Mouse (Mus musculus) liver, adult (tissue): ENCODE results near the gene Capn5.

Experiments
- GATA4 ChIP-seq: IDR thresholded peaks from 2 replicates; pipeline ENCODE4 v1.6.1; 2014; ENCODE audit warnings: mild to moderate bottlenecking, low read length; ENCODE audit not compliant: insufficient replicate concordance

Capn5 gene

DNA sequence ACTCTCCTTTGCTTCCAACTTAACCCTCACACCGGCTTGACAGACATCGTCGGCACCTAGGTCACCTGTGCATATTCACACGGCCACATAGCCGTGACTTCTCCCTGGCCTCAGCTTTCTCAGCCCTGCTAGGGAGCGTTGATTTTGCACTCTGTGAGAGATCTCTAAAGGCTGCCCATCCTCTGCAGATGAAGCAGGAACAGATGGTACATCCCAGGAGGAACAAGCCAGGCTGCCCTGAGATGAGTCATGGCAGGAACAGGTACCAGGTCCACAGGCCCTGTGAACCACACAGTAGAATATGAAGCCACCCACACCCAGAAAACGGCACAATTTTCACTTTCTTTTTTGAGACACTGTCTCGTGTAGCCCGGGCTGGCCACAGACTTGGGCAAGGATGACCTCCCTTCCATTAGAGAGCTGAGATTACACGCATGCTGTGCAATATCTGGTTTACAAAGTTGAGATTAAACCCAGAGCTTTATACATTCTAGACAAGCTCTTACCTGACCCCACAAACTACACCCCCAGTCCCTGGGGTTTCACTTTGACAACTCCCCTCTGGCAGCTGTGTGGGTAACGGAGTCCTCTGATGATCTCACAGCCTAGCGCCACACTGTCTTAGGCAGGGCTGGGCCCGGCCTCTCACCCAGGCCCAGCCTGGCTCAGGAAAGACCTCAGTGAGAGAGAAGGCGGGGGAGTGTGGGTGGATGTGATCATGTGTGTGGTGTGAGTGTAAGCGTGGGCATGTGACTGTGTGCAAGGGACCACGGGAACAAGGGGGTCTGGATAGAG lies 69.2 kb downstream of the Capn5 start:
- TF ChIP-seq GATA4: no peak

DNA sequence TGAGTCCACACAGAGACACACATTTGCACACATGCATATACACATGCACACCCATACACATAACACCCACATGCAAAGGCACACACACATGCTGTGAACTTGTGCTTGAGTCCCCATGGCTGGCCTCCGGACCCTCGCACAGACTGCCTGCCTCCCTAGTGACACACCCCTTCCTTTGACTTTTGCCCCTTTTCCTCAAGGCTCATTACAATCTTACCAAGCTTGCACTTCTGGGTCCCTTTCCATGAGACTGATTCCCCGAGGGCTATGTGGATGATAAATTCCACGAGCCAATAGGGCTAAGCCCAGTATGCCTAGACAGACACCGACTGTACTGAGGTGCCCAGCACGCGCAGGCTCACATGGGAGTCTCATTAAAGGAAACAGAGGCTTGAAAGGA lies 71.8 kb downstream of the Capn5 start:
- no peak for TF ChIP-seq GATA4

DNA sequence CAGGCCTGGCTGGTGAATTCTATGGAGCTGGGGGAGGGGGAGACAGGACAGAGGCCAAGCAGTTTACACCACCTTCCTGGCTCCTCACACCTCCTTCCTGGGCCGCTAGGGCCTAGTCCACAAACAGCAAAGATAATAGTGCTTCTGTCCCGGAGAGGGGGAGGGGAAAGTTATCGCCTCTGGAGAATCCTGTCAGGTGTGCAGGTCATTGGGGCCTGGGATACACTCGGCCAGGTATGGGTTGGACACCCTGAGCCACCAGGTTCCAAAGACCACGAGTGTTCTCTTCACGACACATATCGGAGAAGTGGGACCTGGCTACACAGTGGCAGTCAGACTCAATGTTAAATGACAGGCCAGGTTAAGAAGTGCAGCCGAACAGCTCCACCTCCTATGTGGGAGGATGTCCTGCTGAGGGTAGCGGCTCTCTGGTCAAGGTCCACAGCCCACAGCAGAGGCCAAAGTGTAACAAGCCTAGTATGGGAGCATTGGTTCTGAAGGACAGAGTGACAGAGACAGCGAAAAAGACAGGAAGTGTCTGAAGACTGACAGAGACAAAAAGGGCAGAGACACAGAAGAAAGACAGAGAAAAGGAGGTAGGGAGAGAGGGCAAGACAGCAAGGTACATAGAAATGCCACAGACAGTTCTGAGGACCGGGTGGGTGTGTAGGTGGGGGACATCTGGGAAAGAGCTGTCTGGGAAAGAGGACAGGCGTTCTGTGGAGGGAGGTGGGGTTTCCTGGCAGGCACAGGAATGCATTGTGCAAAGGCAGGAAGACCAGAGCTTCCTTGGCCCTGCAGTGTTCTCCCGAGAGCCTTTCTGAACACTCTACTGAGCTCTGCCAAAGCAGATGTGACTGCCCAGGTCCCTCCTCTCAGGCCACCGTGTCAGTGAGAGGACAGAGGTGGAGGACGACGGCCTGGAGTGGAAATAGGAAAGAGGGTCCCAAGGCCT lies 73.3 kb downstream of the Capn5 start:
- no peak for TF ChIP-seq GATA4

DNA sequence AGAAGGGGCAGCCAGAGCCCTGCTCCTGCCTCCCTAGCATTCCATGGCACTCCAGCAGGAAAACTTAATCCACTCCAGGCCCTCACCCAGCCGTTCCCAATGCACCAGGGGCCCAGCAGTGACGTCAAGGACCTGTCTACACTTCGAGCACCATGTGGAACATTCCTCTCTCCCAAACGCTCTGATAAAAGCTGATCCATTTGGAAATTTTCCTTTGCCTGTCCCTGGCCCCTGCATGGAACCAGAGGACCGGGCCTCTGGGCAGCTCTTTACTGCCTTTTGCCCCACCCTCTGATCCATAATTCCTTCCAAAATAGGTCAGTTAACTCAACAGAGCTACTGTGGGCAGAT lies 74.2 kb downstream of the Capn5 start:
- TF ChIP-seq GATA4: no peak

DNA sequence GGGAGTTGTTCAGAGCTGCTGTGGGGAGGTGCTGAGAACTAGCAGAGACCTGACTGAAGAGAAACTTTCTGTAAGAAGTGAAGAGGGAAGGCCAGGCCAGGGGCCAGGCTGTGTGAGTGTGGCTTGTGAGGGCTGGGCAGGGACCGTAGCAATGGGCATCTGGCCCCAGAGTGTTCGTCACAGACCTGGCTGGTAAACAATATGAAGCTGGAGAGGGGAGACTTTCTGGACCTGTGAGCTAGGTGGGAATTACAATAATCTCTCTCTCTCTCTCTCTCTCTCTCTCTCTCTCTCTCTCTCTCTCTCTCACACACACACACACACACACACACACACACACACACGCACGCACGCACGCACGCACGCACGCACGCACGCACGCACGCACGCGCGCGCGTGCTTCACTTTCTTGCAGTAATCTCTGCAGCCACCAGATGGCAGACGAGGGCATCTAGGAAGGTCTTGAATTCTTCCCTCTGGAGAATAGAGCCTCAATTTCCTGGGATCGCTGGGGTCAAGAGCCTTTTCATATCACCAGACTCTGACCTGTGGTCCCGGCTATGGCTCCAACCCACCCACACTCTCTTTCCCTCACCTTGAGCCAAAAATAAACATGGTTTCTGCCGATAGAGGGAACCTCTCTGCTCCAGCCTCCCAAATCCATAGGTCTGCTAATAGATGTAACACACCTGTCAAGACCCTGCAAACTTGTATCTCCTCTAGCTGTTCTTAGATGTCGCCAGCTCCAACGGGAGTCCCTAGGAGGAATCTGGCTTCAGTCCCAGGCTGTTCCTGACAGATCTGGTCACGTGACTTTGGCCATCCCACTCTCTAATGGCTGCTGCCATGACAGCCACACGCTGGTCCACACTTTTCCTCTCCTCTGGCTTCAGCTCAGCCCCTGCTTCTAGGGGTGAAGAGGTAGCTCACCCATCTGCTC lies 74.8 kb downstream of the Capn5 start:
- no peak for TF ChIP-seq GATA4

DNA sequence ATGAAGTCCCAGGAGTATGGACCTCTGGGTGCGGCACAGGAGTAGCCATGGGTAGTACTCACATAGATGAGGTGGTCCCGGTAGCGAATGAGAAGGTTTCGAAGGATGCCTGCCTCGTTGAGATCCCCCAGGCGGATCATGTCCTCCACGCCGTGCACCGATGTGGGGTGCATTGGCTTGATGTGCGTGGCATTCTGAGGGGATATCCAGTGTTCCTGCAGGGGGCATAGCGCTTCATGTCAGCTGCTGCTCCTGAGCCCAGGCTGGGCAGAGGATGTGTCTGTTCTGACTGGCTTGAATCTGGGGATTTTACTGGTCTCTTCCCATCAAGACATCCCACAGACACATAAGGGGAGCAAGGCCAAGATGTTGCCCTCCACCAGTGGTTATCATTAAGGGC lies 75.6 kb downstream of the Capn5 start:
- TF ChIP-seq GATA4: no peak

DNA sequence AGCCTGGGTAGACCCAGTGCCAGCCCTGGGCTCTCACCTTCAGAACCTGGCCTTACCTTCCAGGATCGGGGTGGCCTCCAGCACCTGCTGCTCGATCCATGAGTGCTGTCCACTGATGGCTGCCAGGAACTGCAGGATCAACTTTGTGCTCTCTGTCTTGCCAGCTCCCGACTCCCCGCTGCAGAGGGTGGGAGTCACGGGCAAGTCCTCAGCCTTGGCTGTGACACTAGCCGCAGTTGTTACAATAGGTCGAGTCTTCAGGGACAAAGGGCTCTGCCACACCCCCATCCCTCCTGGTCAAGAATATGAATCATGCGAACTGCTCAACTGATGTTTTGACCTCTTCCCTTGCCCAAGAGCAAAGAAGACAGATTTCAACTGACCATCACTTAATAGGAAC lies 80.5 kb downstream of the Capn5 start:
- no peak for TF ChIP-seq GATA4

DNA sequence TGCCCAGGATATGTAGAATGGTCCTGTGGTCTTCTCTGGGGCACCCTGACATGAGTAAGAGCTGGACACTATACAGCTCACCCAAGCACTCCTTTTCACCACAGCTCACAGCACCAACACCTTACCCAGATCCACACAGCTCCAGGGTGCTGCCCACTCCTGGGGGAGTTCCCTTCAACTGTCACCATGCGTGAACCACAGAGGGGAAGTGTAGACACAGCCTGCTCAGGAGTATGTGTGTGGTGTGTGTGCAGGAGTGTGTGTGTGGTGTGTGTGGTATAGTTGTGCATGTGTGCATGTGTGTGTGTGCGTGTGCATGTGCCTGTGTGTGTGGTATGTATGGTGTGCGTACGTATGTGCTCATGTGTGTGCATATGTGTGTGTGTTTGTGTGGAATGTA lies 82.2 kb downstream of the Capn5 start:
- no peak for TF ChIP-seq GATA4

DNA sequence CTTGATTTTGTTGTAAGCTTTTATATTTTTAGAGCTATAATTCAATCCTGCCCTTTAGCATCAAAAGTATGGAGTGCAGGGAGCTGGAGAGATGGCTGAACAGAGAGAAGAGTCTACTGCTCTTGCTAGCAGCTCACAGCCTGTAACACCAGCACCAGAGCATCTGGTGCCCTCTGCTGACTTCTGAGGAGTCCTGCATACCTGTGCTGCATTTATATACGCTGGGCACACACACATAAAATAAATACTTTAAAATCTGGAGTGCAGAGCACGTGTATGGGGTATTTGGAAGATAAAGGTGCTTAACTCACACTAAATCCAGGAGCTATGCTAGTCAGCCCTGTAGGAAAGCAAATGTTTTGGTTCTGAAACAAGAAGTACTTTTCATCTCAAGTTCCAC lies 91.7 kb downstream of the Capn5 start:
- TF ChIP-seq GATA4: no peak

DNA sequence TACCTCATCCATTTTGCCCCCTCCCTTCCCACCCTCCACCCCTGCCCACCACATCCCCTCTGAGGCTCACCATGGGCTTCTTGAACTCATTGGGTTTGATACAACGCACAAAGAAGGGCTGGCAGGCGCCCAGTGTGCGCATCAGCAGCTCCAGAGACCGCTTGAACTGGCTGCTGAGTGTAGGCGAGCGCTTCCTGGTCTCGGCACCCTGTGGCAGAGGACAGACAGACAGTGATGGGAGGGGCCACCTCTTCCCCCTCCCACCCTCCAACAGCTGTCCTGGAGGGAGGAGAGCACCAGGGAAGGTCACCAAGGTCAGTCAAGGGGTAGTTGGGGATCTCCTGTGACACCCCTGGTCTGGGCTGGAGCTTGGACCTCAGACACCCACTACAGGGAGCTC lies 92.8 kb downstream of the Capn5 start:
- TF ChIP-seq GATA4: no peak

DNA sequence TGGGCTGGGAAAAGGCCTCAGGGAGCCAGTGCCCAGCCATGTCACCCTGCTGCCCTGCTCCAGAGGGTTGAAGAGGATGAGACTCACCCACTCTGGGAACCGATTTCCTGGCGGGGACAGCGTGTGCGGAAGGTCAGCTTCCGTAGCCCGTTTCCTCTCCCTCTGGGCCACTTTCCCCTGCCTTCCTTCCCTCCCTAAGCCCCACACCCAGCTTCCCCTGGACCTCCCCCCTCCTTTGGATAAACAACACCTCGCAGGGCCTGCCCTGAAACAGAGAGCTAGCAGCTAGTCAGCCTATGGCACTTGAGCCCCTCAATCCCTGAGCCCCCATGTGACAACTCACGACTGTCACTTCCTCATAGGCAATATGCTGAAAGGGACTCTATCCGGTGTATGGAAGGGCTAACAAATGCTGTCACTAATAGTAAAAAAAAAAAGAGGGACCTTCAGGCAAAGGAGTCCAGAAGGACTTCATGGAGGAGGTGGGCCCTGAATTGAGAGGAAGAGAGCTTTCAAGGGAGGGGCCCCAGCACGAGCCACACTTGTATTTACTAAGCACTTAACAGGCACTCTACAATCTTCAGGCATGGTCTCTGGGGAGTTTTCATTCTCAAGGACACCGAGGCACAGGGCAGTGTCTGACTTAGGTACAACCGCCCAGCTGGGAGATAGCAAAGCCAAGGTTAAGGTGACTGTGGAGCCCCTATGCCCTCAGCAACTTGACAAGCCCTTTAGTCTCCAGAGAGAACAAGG lies 93.4 kb downstream of the Capn5 start:
- TF ChIP-seq GATA4: peak; percentile 54; the same call in 1 of the 2 replicates

DNA sequence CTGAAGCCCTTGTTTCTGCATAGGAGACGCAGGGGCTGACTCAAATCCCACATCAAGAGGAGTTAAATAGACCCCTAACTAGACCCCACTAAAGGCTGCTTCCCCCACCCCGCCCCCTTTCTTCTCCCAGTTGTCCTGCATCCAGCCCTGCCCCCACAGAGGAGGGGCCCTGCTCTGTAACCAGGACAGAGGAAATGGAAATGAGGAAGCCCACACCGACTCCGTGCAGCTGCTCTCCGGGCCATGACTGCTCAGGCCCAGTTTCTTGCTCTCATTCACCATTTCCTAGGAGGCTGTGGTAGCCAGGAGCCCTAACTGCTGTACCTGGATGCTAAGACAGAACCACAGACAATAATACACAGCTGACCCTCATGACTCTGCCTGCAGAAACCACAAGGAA lies 95.7 kb downstream of the Capn5 start:
- TF ChIP-seq GATA4: no peak

DNA sequence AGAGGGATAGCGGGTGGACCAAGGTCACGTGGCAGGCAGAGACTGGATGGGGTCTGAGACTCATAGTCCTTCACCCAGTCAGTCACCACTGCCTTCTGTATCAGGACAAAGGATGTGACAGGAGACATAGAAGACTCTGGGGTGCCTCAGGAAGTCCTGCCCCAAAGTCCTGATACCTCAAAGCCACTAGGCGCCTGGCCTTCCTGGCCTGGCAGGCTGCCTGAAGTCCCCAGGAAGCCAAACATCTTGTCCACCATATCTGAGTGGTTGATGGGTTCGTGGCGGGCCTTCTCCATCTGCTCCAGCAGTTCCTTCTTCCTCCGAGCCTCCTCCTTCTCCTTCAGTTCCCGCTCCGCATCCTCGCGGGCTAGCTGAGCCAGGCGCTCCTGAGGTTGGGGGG lies 100.6 kb downstream of the Capn5 start:
- TF ChIP-seq GATA4: peak; percentile 92; the same call in 1 of the 2 replicates

DNA sequence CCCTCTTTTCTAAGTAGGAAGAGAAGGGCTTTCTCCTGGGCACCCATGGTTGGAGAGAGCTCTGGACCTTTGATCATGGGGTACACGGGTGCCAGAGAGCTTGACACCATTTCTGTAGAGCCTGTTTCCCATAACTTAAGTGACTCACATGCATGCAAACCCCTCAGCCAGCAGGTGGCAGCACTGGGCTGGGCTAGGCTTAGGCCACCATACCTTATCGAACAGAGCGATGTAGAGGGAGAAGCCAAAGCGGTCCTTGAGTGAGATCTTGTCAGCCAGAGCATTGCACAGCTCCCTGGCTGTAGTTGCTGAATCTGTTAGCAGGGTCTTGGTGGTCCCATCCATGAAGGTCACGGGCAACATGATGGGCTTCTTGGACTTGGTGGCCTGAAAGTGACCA lies 106.5 kb downstream of the Capn5 start:
- no peak; the same call in 1 of the 2 replicates for TF ChIP-seq GATA4
